Mouse (Mus musculus) MEL (cell line): ENCODE data around the gene Comp. TPM values are rescaled to one million over a fixed set of nuclear protein-coding genes. Genes with fewer than 3 reads are reported as not detected.

Experiments
- DNase-seq: peaks from one replicate; pipeline ENCODE4 v3.0.0; 2011; ENCODE audit warnings: low read depth, low spot score
- H3K27ac ChIP-seq: 2 replicates; pipeline ENCODE4 v1.5.1; 2012; ENCODE audit warnings: low read depth, mild to moderate bottlenecking, control low read depth, low read length, moderate library complexity; ENCODE audit not compliant: control insufficient read depth
- H3K27me3 ChIP-seq, 2 experiments: fragments of 150-350 bp in 1 of 2; sonication (generic) in 1 of 2; 2 replicates each; pipeline ENCODE4 v1.6.1; 2012; ENCODE audit warnings: low read length in 2 of 2, mild to moderate bottlenecking in 2 of 2, improper control_type of control experiment in 1 of 2, moderate library complexity in 1 of 2; ENCODE audit not compliant: insufficient read depth in 2 of 2, control insufficient read depth in 1 of 2
- H3K36me3 ChIP-seq, 2 experiments: 2 replicates each; pipeline ENCODE4 v1.6.1; 2012 to 2014; ENCODE audit warnings: low read length in 2 of 2, improper control_type of control experiment in 1 of 2, inconsistent platforms in 1 of 2, mild to moderate bottlenecking in 1 of 2; ENCODE audit not compliant: insufficient read depth in 2 of 2, control insufficient read depth in 1 of 2
- H3K4me1 ChIP-seq, 2 experiments: fragments of 150-350 bp in 1 of 2; sonication (generic) in 1 of 2; 2 replicates each; pipeline ENCODE4 v1.6.1; 2012; ENCODE audit warnings: low read length in 2 of 2, improper control_type of control experiment in 1 of 2, mild to moderate bottlenecking in 1 of 2; ENCODE audit not compliant: insufficient read depth in 2 of 2, control insufficient read depth in 1 of 2
- H3K4me3 ChIP-seq, 2 experiments: fragments of 150-350 bp in 1 of 2; sonication (generic) in 1 of 2; 2 replicates each; pipeline ENCODE4 v1.5.1; 2012; ENCODE audit warnings: low read depth in 2 of 2, low read length in 2 of 2, mild to moderate bottlenecking in 2 of 2, moderate library complexity in 2 of 2, control low read depth in 1 of 2, improper control_type of control experiment in 1 of 2; ENCODE audit not compliant: control insufficient read depth in 1 of 2, insufficient read depth in 1 of 2
- H3K79me2 ChIP-seq: 2 replicates; pipeline ENCODE4 v1.6.1; 2012; ENCODE audit warnings: mild to moderate bottlenecking, low read length, moderate library complexity; ENCODE audit not compliant: control insufficient read depth, poor library complexity, insufficient read depth
- H3K9ac ChIP-seq: 2 replicates; pipeline ENCODE4 v1.6.1; 2012; ENCODE audit warnings: low read depth, mild to moderate bottlenecking, control low read depth, low read length, moderate library complexity; ENCODE audit not compliant: control insufficient read depth, poor library complexity, severe bottlenecking
- H3K9me3 ChIP-seq: fragments of 150-350 bp; sonication (generic); replicated peaks from 2 replicates; pipeline ENCODE4 v1.6.1; 2012; ENCODE audit warnings: mild to moderate bottlenecking, low read length, improper control_type of control experiment, moderate library complexity; ENCODE audit not compliant: insufficient read depth
- CHD1 ChIP-seq: IDR thresholded peaks from 2 replicates; pipeline ENCODE4 v1.6.1; 2012; ENCODE audit warnings: low read depth, mild to moderate bottlenecking, inconsistent platforms, low read length, improper control_type of control experiment
- CTCF ChIP-seq, 3 experiments: IDR thresholded peaks in 2 of 3; conservative IDR thresholded peaks in 1 of 3; 2 replicates each; pipeline ENCODE4 v1.5.1; 2011 to 2012; ENCODE audit warnings: low read length in 3 of 3, low read depth in 2 of 3, mild to moderate bottlenecking in 2 of 3, improper control_type of control experiment in 1 of 3, inconsistent platforms in 1 of 3, mixed read lengths in 1 of 3, moderate library complexity in 1 of 3; ENCODE audit not compliant: control insufficient read depth in 1 of 3, insufficient read depth in 1 of 3, poor library complexity in 1 of 3, severe bottlenecking in 1 of 3
- ELF1 ChIP-seq: IDR thresholded peaks from 2 replicates; pipeline ENCODE4 v1.6.1; 2014; ENCODE audit warnings: low read depth, mild to moderate bottlenecking, inconsistent platforms, low read length, improper control_type of control experiment, moderate library complexity
- ETS1 ChIP-seq: IDR thresholded peaks from 2 replicates; pipeline ENCODE4 v1.6.1; 2012; ENCODE audit warnings: low read depth, mild to moderate bottlenecking, inconsistent platforms, low read length, improper control_type of control experiment, moderate library complexity
- GABPA ChIP-seq: IDR thresholded peaks from 2 replicates; pipeline ENCODE4 v1.6.1; 2012; ENCODE audit warnings: low read depth, mild to moderate bottlenecking, inconsistent platforms, low read length, improper control_type of control experiment, moderate library complexity
- HCFC1 ChIP-seq: IDR thresholded peaks from 2 replicates; pipeline ENCODE4 v1.6.1; 2012; ENCODE audit warnings: low read depth, mild to moderate bottlenecking, inconsistent platforms, low read length, improper control_type of control experiment, moderate library complexity
- KAT2A ChIP-seq: conservative IDR thresholded peaks from 2 replicates; pipeline ENCODE4 v1.6.1; 2012; ENCODE audit warnings: low read depth, low read length, improper control_type of control experiment, inconsistent platforms
- MAFK ChIP-seq: IDR thresholded peaks from 2 replicates; pipeline ENCODE4 v1.6.1; 2011; ENCODE audit warnings: low read depth, mild to moderate bottlenecking, low read length, improper control_type of control experiment, borderline replicate concordance
- MEF2A ChIP-seq: IDR thresholded peaks from 2 replicates; pipeline ENCODE4 v1.6.1; 2014; ENCODE audit warnings: low read depth, mild to moderate bottlenecking, inconsistent platforms, low read length, improper control_type of control experiment; ENCODE audit not compliant: poor library complexity, insufficient replicate concordance, severe bottlenecking; ENCODE audit errors: extremely low read depth
- MYB ChIP-seq: IDR thresholded peaks from 2 replicates; pipeline ENCODE4 v1.6.1; 2011; ENCODE audit warnings: mild to moderate bottlenecking, low read depth, low read length, improper control_type of control experiment
- NELFE ChIP-seq: IDR thresholded peaks from 2 replicates; pipeline ENCODE4 v1.6.1; 2011; ENCODE audit warnings: low read depth, low read length, improper control_type of control experiment
- POLR2A ChIP-seq, 2 experiments: IDR thresholded peaks; 2 replicates each; pipeline ENCODE4 v1.6.1; 2011 to 2012; ENCODE audit warnings: low read length in 2 of 2, mild to moderate bottlenecking in 2 of 2, control low read depth in 1 of 2, improper control_type of control experiment in 1 of 2, low read depth in 1 of 2, moderate library complexity in 1 of 2; ENCODE audit not compliant: control insufficient read depth in 1 of 2, insufficient read depth in 1 of 2, poor library complexity in 1 of 2
- POLR2AphosphoS2 ChIP-seq: IDR thresholded peaks from 2 replicates; pipeline ENCODE4 v1.6.1; 2011; ENCODE audit warnings: low read length, improper control_type of control experiment
- POLR2AphosphoS5 ChIP-seq: IDR thresholded peaks from 2 replicates; pipeline ENCODE4 v1.6.1; 2012; ENCODE audit warnings: low read depth, borderline replicate concordance, mild to moderate bottlenecking, inconsistent platforms, low read length, moderate library complexity, mixed read lengths
- TAL1 ChIP-seq: IDR thresholded peaks from 2 replicates; pipeline ENCODE4 v1.6.1; 2012; ENCODE audit warnings: mild to moderate bottlenecking, inconsistent platforms, low read length, moderate library complexity, mixed read lengths
- TBP ChIP-seq: IDR thresholded peaks from 2 replicates; pipeline ENCODE4 v1.8.0; 2011; ENCODE audit warnings: low read depth, low read length, improper control_type of control experiment
- TCF12 ChIP-seq: IDR thresholded peaks from 2 replicates; pipeline ENCODE4 v1.6.1; 2014; ENCODE audit warnings: low read depth, mild to moderate bottlenecking, inconsistent platforms, low read length, improper control_type of control experiment, moderate library complexity
- UBTF ChIP-seq: IDR thresholded peaks from 2 replicates; pipeline ENCODE4 v1.6.1; 2012; ENCODE audit warnings: low read depth, mild to moderate bottlenecking, inconsistent platforms, low read length, improper control_type of control experiment, moderate library complexity, borderline replicate concordance; ENCODE audit not compliant: insufficient read depth
- USF1 ChIP-seq: IDR thresholded peaks from 2 replicates; pipeline ENCODE4 v1.6.1; 2014; ENCODE audit warnings: low read depth, mild to moderate bottlenecking, inconsistent platforms, low read length, improper control_type of control experiment, moderate library complexity
- ZC3H11A ChIP-seq: IDR thresholded peaks from 2 replicates; pipeline ENCODE4 v1.6.1; 2012; ENCODE audit warnings: low read depth, mild to moderate bottlenecking, inconsistent platforms, low read length, improper control_type of control experiment
- ZKSCAN1 ChIP-seq: IDR thresholded peaks from 2 replicates; pipeline ENCODE4 v1.6.1; 2012; ENCODE audit warnings: low read depth, mild to moderate bottlenecking, inconsistent platforms, low read length, improper control_type of control experiment, moderate library complexity
- polyA plus RNA-seq, 2 experiments: library from polyadenylated mRNA; stranded (reverse) in 1 of 2; unstranded in 1 of 2; fragments of >175 nt in 1 of 2; fragments of >200 nt in 1 of 2; gene quantifications; 2 replicates each; pipeline versions ENCODE4 v1.2.1 to v1.2.4; 2012; ENCODE audit warnings: low replicate concordance in 2 of 2, low read depth in 1 of 2; ENCODE audit not compliant: insufficient read length in 2 of 2, insufficient read depth in 1 of 2, missing spikeins in 1 of 2
- total RNA-seq: library from RNA; depleted of rRNA; stranded (reverse); fragments of 300-350 nt; gene quantifications from 2 replicates; pipeline ENCODE4 v1.2.3, GENCODE M21; 2012

Gene Comp
- total and polyA plus RNA-seq, 3 experiments: 0.54 TPM; not detected in 2

DNA sequence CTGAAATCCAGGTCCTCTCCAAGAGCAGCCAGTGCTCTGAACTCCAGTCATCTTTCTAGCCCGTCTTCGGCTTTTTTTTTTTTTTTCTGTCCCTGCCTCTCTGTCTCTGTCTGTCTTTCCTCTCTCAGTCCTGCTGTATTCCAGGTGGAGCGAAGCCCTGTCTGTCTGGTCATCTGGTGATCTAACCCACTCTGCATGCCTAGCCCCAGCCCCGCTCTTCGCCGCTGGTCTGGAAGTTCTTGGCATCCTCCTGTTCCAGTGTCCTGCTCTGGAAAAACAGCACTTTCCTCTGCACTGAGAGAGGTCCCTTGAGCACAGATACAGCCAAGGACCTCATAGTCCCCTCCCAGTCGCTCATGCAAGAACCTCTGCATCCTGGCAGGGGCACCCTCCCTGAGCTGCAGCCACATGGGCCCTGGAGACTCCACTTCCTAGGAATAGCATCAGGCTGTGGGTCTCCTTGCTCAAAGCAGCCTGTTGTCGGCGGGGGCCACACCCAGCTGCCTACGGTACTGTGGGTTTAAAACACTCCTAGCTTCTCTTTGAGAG, 11.8 kb upstream of the Comp start:
- no peak for DNase-seq
- TF ChIP-seq ZKSCAN1 (no peak), GABPA (no peak), KAT2A (no peak), POLR2A (IDR thresholded peaks at IDR 0.05; ENCODE audit: control insufficient read depth in 1 of 2, insufficient read depth in 1 of 2, low read depth in 1 of 2, low read length in 2 of 2, poor library complexity in 1 of 2) (no peak)
- Histone ChIP-seq H3K9ac (no peak overlapping the region), H3K27ac (no peak overlapping the region), H3K27me3 (no peaks in the 10 kb centered on the region), H3K9me3 (no peaks in the 10 kb centered on the region), H3K79me2 (no peaks in the 10 kb centered on the region), H3K36me3 (peaks cover 0 to 5% of the 10 kb centered on the region in 2 experiments; a peak in 2 of 4 replicates), H3K4me3 (no peak overlapping the region), H3K4me1 (peaks cover 0 to 4% of the 10 kb centered on the region in 2 experiments; a peak in 1 of 4 replicates)

DNA sequence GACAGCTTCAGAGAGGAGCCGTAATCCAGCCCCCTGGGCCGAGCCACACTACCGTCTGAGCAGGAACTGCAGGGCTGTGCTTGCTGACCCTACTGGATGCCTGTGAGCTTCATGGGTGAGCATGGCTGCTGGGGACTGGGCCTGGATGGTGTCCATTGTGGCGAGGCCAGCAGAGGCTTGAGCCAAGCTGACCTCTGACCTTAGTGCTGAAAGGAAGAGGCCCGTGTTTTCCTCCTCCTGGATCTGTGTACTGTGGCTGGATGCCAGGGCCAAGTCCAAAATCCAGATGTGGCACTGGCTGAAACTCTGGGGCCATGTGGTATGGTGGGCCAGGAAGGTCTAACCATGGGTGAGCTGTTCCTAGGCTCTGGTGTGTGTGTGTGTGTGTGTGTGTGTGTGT, 9.3 kb upstream of the Comp start:
- no peak for TF ChIP-seq GABPA
- no peak for TF ChIP-seq ELF1
- no peak for TF ChIP-seq USF1
- no peak for TF ChIP-seq CHD1
- TF ChIP-seq ZC3H11A: no peak
- no peak for TF ChIP-seq UBTF
- no peak for TF ChIP-seq CTCF (IDR thresholded peaks at IDR 0.05 in 2 of 3, conservative IDR thresholded peaks at IDR 0.05 in 1 of 3; ENCODE audit: control insufficient read depth in 1 of 3, insufficient read depth in 1 of 3, low read depth in 2 of 3, low read length in 3 of 3, poor library complexity in 1 of 3, severe bottlenecking in 1 of 3)
- TF ChIP-seq TCF12: no peak
- TF ChIP-seq MAFK: no peak
- TF ChIP-seq POLR2AphosphoS2: no peak
- TF ChIP-seq TAL1: no peak
- no peak for TF ChIP-seq MYB
- TF ChIP-seq TBP: no peak
- TF ChIP-seq HCFC1: no peak
- no peak for TF ChIP-seq ETS1
- TF ChIP-seq MEF2A: no peak
- no peak for TF ChIP-seq NELFE
- TF ChIP-seq POLR2AphosphoS5: no peak
- DNase-seq: no peak
- no peak overlapping the region for H3K9ac ChIP-seq
- no peaks in the 10 kb centered on the region for H3K4me1 ChIP-seq
- H3K27me3 ChIP-seq: no peaks in the 10 kb centered on the region
- H3K36me3 ChIP-seq: no peaks in the 10 kb centered on the region
- H3K27ac ChIP-seq: no peak overlapping the region
- H3K9me3 ChIP-seq: no peaks in the 10 kb centered on the region
- no peak overlapping the region for H3K4me3 ChIP-seq
- H3K79me2 ChIP-seq: no peaks in the 10 kb centered on the region
